Mouse (Mus musculus) spleen, adult 2 months (tissue): ENCODE data around the gene Gse1.

Experiments
- CTCF ChIP-seq: fragments of 200-500 bp; IDR thresholded peaks from 2 replicates; pipeline ENCODE4 v1.5.1; 2011; ENCODE audit warnings: mild to moderate bottlenecking, inconsistent platforms; ENCODE audit not compliant: insufficient read depth, insufficient read length, insufficient replicate concordance; ENCODE audit errors: extremely low read depth
- POLR2A ChIP-seq: fragments of 200-500 bp; IDR thresholded peaks from 2 replicates; pipeline ENCODE4 v1.6.1; 2011; ENCODE audit warnings: low read depth, low read length, inconsistent platforms

DNA sequence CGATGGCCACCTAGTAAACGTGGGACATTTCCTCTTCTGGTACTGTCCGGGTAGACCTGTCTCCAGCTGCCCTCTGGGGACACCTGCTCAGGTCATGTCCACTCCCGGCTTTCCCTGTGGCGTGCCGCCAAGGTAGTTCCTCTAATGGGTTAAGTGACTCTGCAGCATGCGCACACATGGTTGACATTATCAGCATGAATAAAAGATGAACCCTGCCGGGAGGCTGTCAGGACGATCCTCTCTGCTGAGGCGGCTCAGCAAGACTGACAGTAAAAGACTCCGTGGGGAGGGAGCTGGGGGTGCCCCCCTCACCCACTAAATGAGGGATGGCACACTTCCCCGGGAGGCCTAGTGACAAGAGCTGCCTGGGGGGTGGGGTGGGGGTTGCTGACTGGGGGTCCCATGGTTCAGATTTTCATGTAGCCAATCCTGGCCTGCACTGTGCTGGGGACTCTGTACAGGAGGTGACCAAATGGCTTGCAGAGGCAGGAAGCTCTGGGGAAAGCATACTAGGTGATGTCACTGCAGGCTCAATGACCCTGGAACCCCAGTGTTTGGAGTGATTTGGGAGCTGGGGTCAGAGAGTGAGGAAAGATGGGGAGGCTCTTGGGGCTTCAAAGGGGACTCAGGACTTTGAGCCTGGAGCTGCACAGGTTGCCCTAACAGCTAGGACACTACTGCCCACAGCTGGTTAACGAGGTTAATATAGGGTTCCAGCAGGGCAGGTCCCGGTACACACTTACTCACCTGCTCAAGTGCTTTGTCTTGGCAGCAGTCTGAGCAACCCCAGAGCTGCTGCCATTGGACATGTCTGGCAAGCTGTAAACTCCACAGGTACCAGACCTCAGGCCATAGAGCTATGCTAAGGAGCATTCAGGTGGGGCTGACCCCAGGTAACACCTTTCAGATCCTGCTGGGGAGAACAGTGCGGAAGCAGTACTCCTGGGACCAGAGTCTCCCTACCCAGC, 169.5 kb downstream of the Gse1 start:
- no peak for TF ChIP-seq POLR2A
- TF ChIP-seq CTCF = no peak
